Mouse (Mus musculus): Measurements from ENCODE around the gene Anapc2.

DNA sequence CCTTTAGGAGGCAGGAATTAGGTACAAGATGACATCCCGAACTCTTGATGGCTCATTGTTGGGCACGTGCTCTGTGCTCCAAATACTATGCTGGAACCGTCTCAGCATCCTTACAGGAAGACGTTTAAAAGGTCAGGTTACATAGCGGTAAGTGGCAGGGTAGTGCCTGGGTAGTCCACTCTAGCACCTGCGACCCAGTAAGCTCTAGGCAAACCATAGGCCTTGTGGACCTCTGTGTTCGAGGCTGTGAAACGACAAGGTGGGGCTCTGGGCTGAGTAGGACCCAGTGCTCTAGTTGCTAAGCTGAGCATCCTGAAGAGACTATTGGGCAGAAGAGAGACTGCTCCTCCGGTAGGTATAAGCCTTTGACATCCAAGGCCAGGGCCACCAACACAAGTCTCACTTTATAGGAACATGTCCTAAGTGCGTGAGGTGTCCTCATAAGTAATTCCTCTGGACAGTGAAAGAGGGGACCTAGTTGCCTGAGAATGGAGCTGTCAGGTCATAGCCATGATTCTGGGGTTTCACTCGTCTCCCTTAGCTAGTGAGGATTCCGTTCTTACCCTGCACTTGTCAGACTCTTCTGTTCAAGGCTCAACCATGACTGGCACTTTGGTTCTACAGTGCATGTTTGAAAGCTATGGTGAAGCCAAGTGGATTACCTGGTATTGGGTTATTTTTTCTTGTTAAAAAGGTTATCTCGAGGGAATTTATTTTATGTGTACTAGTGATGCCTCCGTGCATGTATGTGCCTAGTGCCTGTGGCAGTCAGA is 33.5 kb downstream of the Anapc2 start:
- TF ChIP-seq GATA1 (IDR thresholded peaks at IDR 0.05; ENCODE audit: low read length) (no peak), TAL1 (IDR thresholded peaks at IDR 0.05; ENCODE audit: low read length) (no peak)

Measured in erythroblast, embryonic 14.5 days (primary cell).